Mouse (Mus musculus) heart, adult 2 months (tissue): ENCODE results near the gene Tbc1d10a.

ENCODE experiments used
- CTCF ChIP-seq: fragments of 200-600 bp; IDR thresholded peaks from 2 replicates; pipeline ENCODE4 v1.8.1; 2022; ENCODE audit warnings: antibody characterized with exemption, mild to moderate bottlenecking, moderate library complexity
- EP300 ChIP-seq: fragments of 200-500 bp; IDR thresholded peaks from 2 replicates; pipeline ENCODE4 v1.6.1; 2011; ENCODE audit warnings: low read depth, low read length, control low read depth; ENCODE audit not compliant: insufficient read depth
- POLR2A ChIP-seq: fragments of 200-500 bp; IDR thresholded peaks from 2 replicates; pipeline ENCODE4 v1.6.1; 2011; ENCODE audit warnings: mild to moderate bottlenecking, low read depth, low read length, control low read depth; ENCODE audit not compliant: insufficient read depth

GRCm38 (mm10) chr11:4249151-4249550 lies 62.6 kb downstream of the Tbc1d10a start:
- no peak for TF ChIP-seq EP300
- no peak for TF ChIP-seq CTCF
- TF ChIP-seq POLR2A: no peak
